Mouse (Mus musculus) heart, adult 2 months (tissue): ENCODE measurements around the gene Dab2. TPM values are rescaled to one million over a fixed set of nuclear protein-coding genes. Genes with fewer than 3 reads are reported as not detected.

ENCODE experiments used
- DNase-seq, 2 experiments: peaks; one replicate each; pipeline ENCODE4 v3.0.0; 2021
- H3K27ac ChIP-seq: fragments of 200-600 bp; 2 replicates; pipeline ENCODE4 v1.8.1; 2022
- H3K27me3 ChIP-seq: fragments of 200-500 bp; 2 replicates; pipeline ENCODE4 v1.6.1; 2012; ENCODE audit warnings: mild to moderate bottlenecking, low read length, inconsistent platforms, mixed read lengths; ENCODE audit not compliant: control insufficient read depth, insufficient read depth
- H3K36me3 ChIP-seq: fragments of 200-500 bp; 2 replicates; pipeline ENCODE4 v1.6.1; 2012; ENCODE audit warnings: low read length, inconsistent platforms; ENCODE audit not compliant: control insufficient read depth, insufficient read depth
- H3K4me1 ChIP-seq: fragments of 200-500 bp; 2 replicates; pipeline ENCODE4 v1.6.1; 2011; ENCODE audit warnings: low read length; ENCODE audit not compliant: control insufficient read depth, insufficient read depth
- H3K4me3 ChIP-seq: fragments of 200-600 bp; 2 replicates; pipeline ENCODE4 v1.8.1; 2022
- H3K79me2 ChIP-seq: fragments of 200-500 bp; replicated peaks from 2 replicates; pipeline ENCODE4 v1.6.1; 2012; ENCODE audit warnings: mild to moderate bottlenecking, inconsistent platforms, low read length, moderate library complexity, mixed read lengths; ENCODE audit not compliant: control insufficient read depth, insufficient read depth
- H3K9ac ChIP-seq: fragments of 200-500 bp; 2 replicates; pipeline ENCODE4 v1.6.1; 2012; ENCODE audit warnings: low read depth, mild to moderate bottlenecking, control low read depth, inconsistent platforms, low read length, mixed read lengths
- CTCF ChIP-seq: fragments of 200-600 bp; IDR thresholded peaks from 2 replicates; pipeline ENCODE4 v1.8.1; 2022; ENCODE audit warnings: antibody characterized with exemption, mild to moderate bottlenecking, moderate library complexity
- EP300 ChIP-seq: fragments of 200-500 bp; IDR thresholded peaks from 2 replicates; pipeline ENCODE4 v1.6.1; 2011; ENCODE audit warnings: low read depth, low read length, control low read depth; ENCODE audit not compliant: insufficient read depth
- POLR2A ChIP-seq: fragments of 200-500 bp; IDR thresholded peaks from 2 replicates; pipeline ENCODE4 v1.6.1; 2011; ENCODE audit warnings: mild to moderate bottlenecking, low read depth, low read length, control low read depth; ENCODE audit not compliant: insufficient read depth
- WGBS: fragments of 180-500 bp; shearing (Covaris S2); methylation state at CpG from one replicate; pipeline ENCODE4 v1.1.7; 2018; 5-methylcytosine and 5-hydroxymethylcytosine counted together
- intact Hi-C: fragments of 180-260 bp; cut with DNase I; formaldehyde crosslinking; loops from one replicate; pipeline ENCODE4 v1.15.1; 2025
- polyA plus RNA-seq: library from polyadenylated mRNA; depleted of rRNA; stranded (reverse); fragments of >200 nt; gene quantifications from 2 replicates; pipeline ENCODE4 v1.2.3, GENCODE M21; 2012
- total RNA-seq, 2 experiments: library from RNA; stranded (reverse); gene quantifications; 2 replicates each; pipeline ENCODE4 v1.2.3; 2021

The Dab2 gene
- total and polyA plus RNA-seq, 3 experiments = 24.0 to 35.2 (median 27.3) TPM

- TF ChIP-seq POLR2A (no peak), CTCF (no peak), EP300 (no peak)
- Histone ChIP-seq H3K27me3 (no peaks in the 10 kb centered on the region), H3K36me3 (peaks cover 7% of the 10 kb centered on the region; the same call in 1 of the 2 replicates), H3K9ac (no peak overlapping the region), H3K4me3 (no peak overlapping the region), H3K4me1 (peaks cover 10% of the 10 kb centered on the region), H3K79me2 (no peaks in the 10 kb centered on the region), H3K27ac (no peak overlapping the region)
- 61% methylated on average over 1 of the region's 1 CpGs for WGBS
- intact Hi-C loops = loop anchor here (5.0 kb wide), 1 partner anchor 52 kb away; no protein-coding TSS in a partner anchor
- no peak for DNase-seq
Observed at GRCm38 (mm10) chr15:6385241-6385640, 85.7 kb downstream of the Dab2 start.

DNA sequence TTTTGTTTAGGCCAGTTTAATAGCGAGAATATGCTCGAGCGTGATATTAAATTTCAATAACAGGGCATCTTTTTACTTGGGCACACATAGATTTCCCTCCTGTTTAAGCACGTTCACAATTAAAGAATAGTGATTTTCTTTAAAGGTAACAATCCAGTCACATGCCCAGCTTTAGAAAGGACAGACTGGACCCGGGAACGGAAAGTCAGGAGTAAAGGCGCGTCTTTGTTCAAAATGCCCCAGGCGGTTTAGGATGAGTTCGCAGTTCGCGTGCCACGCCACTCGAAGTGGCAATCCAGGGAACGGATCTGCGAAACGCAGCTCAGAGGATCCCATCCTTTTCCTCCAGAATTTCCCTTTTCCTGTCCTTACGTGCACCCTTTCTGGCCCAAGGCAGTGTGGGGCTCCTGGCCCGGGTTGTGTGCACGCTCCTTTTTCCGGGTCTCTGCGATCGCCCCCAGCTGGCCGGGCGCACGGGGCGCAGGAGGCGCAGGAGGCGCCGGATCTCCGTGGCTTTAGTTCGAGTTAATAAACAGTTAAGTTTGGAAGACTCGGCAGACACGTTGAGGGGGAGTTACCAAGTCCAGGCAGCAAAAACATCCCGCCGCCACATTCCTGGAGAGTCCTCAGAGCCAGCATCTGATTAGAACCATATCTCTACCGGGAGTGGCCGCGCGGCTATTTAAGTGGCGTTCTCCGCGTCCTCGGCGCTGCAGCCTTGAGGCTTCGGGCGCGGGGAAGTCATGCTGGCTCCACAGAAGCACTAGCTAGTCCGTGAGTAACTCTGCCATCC lies 86.8 kb downstream of the Dab2 start:
- peak overlapping the region; percentile 83 for H3K27ac ChIP-seq
- peaks cover 13% of the 10 kb centered on the region for H3K4me1 ChIP-seq
- WGBS = 2% methylated on average over 49 of the region's 49 CpGs
- H3K27me3 ChIP-seq = no peaks in the 10 kb centered on the region
- H3K79me2 ChIP-seq = no peaks in the 10 kb centered on the region
- peaks cover 18% of the 10 kb centered on the region for H3K36me3 ChIP-seq
- peak overlapping the region; percentile 44 for H3K4me3 ChIP-seq
- H3K9ac ChIP-seq = peak overlapping the region; percentile 60
- 0 out of 2 replicates have a peak, but pooled peaks have one; percentile 7 for TF ChIP-seq EP300
- peak; percentile 84 for TF ChIP-seq CTCF
- TF ChIP-seq POLR2A = peak; percentile 88
- intact Hi-C loops = loop anchor here (1.0 to 5.0 kb wide), 4 partner anchors 51 to 148 kb away; no protein-coding TSS in a partner anchor
- DNase-seq = peak; percentile 86 to 91

DNA sequence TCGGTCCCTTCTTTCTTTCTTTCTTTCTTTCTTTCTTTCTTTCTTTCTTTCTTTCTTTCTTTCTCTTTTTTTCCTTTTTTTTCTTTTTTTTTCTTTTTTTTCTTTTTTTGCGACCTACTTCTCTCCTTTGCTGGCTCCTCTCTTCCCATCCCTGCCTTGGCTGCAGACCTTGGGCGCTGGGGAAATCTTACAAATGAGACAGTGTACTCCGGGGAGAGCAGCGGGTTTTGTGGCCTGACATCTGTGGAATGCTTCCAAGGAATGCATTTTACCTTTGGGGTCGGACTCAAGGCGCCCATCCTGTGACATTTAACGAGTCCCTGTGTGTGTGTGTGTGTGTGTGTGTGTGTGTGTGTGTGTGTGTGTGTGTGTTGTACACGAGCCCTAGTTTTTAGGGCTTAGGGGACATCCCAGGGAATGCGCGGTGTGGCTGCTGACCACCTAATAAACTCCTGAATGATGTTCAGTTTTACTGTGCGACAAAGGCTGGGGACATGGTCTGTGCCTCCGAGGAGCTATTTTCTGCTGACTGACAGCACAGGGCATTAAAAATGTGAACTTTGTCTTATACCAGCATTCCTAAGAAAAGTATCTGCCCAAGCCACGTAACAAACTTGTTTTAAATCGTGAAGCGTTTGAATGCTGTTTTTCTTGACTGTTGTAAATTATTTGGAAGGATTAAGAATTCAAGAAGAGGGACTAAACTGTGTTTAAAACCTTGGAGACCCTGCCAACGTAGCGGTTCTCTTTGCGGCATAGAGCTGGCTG lies 87.6 kb downstream of the Dab2 start:
- no peaks in the 10 kb centered on the region for H3K27me3 ChIP-seq
- peaks cover 19% of the 10 kb centered on the region for H3K36me3 ChIP-seq
- no peak for TF ChIP-seq POLR2A
- peak; percentile 31 to 48 for DNase-seq
- intact Hi-C loops = loop anchor here (1.0 to 5.0 kb wide), 4 partner anchors 50 to 149 kb away; no protein-coding TSS in a partner anchor
- peak overlapping the region; percentile 83 for H3K27ac ChIP-seq
- WGBS = 14% methylated on average over 19 of the region's 19 CpGs
- peak overlapping the region; percentile 63 for H3K9ac ChIP-seq
- peaks cover 13% of the 10 kb centered on the region for H3K4me1 ChIP-seq
- peak overlapping the region; percentile 44 for H3K4me3 ChIP-seq
- H3K79me2 ChIP-seq = no peaks in the 10 kb centered on the region

- Histone ChIP-seq H3K36me3 (peaks cover 19% of the 10 kb centered on the region), H3K4me3 (peak overlapping the region; percentile 44), H3K27me3 (no peaks in the 10 kb centered on the region), H3K4me1 (peaks cover 13% of the 10 kb centered on the region), H3K9ac (peak overlapping the region; percentile 63), H3K79me2 (no peaks in the 10 kb centered on the region), H3K27ac (peak overlapping the region; percentile 83)
- intact Hi-C loops = loop anchor here (2.0 to 5.0 kb wide), 2 partner anchors 50 to 109 kb away; no protein-coding TSS in a partner anchor
- TF ChIP-seq CTCF (no peak), EP300 (no peak), POLR2A (no peak)
- DNase-seq = no peak
- 23% methylated on average over 6 of the region's 6 CpGs for WGBS
Observed at GRCm38 (mm10) chr15:6387729-6388070, 88.1 kb downstream of the Dab2 start.

DNA sequence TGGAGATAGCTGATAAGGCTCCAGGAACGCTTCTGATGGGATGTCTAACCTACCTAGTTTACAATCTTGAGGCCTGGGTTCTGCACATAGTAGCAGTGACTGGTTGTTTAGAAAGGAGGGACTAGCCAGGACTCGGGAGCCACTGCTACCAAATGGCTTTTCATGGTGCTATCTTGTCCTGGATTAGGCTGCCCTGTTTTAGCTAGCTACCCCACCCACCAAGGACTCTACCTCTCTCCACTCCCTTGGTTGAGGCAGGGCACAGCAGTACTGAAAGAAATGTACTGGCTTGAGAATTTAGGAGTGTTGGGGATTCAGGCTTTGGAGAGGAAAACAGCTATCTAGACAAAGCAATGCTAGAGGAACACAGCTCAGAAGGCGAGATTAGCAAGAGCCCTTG lies 88.6 kb downstream of the Dab2 start:
- peaks cover 13% of the 10 kb centered on the region for H3K4me1 ChIP-seq
- WGBS = 36% methylated on average over 3 of the region's 3 CpGs
- intact Hi-C loops = loop anchor here (5.0 kb wide), 1 partner anchor 49 kb away; no protein-coding TSS in a partner anchor
- H3K36me3 ChIP-seq = peaks cover 19% of the 10 kb centered on the region
- H3K79me2 ChIP-seq = no peaks in the 10 kb centered on the region; the same call in 1 of the 2 replicates
- peak overlapping the region; percentile 63 for H3K9ac ChIP-seq
- TF ChIP-seq CTCF = no peak
- no peak for TF ChIP-seq EP300
- TF ChIP-seq POLR2A = no peak
- peak overlapping the region; percentile 83 for H3K27ac ChIP-seq
- no peak for DNase-seq
- peak overlapping the region; percentile 44 for H3K4me3 ChIP-seq
- no peaks in the 10 kb centered on the region for H3K27me3 ChIP-seq
